8 mouse cellular contexts compared by ENCODE assay signal in the genomic region with DNA sequence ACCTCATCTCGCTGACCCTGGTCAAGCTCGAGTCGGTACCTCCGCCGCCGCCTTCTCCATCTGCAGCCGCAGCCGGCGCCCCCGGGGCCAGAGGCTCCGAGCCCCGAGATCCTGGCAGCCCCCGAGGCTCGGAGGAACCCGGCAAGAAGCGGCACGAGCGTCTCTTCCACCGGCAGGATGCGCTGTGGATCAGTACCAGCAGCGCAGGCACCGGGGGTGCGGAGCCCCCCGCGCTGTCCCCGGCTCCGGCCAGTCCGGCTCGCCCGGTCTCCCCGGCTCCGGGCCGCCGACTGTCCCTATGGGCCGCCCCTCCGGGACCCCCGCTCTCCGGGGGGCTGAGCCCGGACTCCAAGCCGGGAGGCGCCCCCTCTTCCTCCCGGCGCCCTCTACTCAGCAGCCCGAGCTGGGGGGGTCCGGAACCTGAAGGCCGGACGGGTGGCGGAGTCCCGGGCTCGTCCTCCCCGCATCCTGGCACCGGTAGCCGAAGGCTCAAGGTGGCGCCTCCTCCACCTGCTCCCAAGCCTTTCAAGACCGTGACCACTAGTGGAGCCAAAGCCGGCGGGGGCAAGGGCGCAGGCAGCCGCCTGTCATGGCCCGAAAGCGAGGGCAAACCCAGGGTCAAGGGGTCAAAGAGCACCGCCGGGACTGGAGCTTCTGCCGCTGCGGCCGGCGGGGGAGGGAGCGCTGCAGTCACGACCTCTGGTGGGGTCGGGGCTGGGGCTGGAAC. TPM values are rescaled to one million over a fixed set of nuclear protein-coding genes. Genes with fewer than 3 reads are reported as not detected.
DNase-seq lines count a peak whose midpoint lies in the region; ATAC-seq and TF ChIP-seq lines count a peak whose summit lies in the region.

No protein-coding gene starts in this region.

- TF ChIP-seq EP300 in ES-Bruce4 (IDR thresholded peaks at IDR 0.05; ENCODE audit: insufficient read depth, low read depth, low read length), result no peak

- peak overlapping the region; percentile 42 for H3K9ac ChIP-seq in ES-Bruce4 (ENCODE audit: low read depth, poor library complexity, severe bottlenecking)
- peak overlapping the region; percentile 70 for H3K9ac ChIP-seq in forebrain, embryonic 11.5 days (ENCODE audit: low read length)
- H3K9ac ChIP-seq in limb, embryonic 11.5 days (ENCODE audit: low read length), result peak overlapping the region; percentile 43
- H3K9ac ChIP-seq in neural tube, embryonic 15.5 days (replicated peaks), result peak overlapping the region; percentile 95

- no peak overlapping the region for H3K27ac ChIP-seq in ES-Bruce4 (ENCODE audit: insufficient read depth, low read length)
- no peak overlapping the region for H3K27ac ChIP-seq in forebrain, embryonic 11.5 days (ENCODE audit: low read depth, low read length)
- no peak overlapping the region for H3K27ac ChIP-seq in limb, embryonic 11.5 days (replicated peaks; ENCODE audit: low read depth, low read length)
- H3K27ac ChIP-seq in neural tube, embryonic 15.5 days (replicated peaks), result peak overlapping the region; percentile 91
- no peak overlapping the region for H3K27ac ChIP-seq in thymus, adult 2 months (ENCODE audit: control insufficient read depth, insufficient read depth, low read length)

- H3K4me2 ChIP-seq in forebrain, embryonic 11.5 days (ENCODE audit: low read depth, low read length, severe bottlenecking), result peak overlapping the region; percentile 100
- H3K4me2 ChIP-seq in limb, embryonic 11.5 days (ENCODE audit: low read depth, severe bottlenecking), result peak overlapping the region; percentile 92
- peak overlapping the region; percentile 93 for H3K4me2 ChIP-seq in neural tube, embryonic 15.5 days

- no peak for TF ChIP-seq POLR2A in ES-Bruce4 (IDR thresholded peaks at IDR 0.05; ENCODE audit: insufficient read depth, low read length)
- TF ChIP-seq POLR2A in thymus, adult 2 months (IDR thresholded peaks at IDR 0.05; ENCODE audit: control insufficient read depth, extremely low read depth, insufficient read depth, low read length, poor library complexity), result no peak

- 0 out of 2 replicates have a peak, but pooled peaks have one; percentile 14 for ATAC-seq in forebrain, embryonic 11.5 days (replicated peaks; ENCODE audit: low FRiP score)
- ATAC-seq in limb, embryonic 11.5 days (ENCODE audit: insufficient number of reproducible peaks, low FRiP score, low TSS enrichment, low read depth), result no peak
- ATAC-seq in neural tube, embryonic 15.5 days (ENCODE audit: low FRiP score), result peak; percentile 10

- H3K27me3 ChIP-seq in ES-Bruce4 (ENCODE audit: control insufficient read depth, insufficient read depth, low read length, poor library complexity, severe bottlenecking), result peaks cover 15% of the 10 kb centered on the region
- H3K27me3 ChIP-seq in forebrain, embryonic 11.5 days (ENCODE audit: control insufficient read depth, insufficient read depth, low read length), result peaks cover 50% of the 10 kb centered on the region
- peaks cover 79% of the 10 kb centered on the region for H3K27me3 ChIP-seq in limb, embryonic 11.5 days (ENCODE audit: control insufficient read depth, insufficient read depth, low read length)
- peaks cover 11% of the 10 kb centered on the region for H3K27me3 ChIP-seq in neural tube, embryonic 15.5 days (replicated peaks)
- H3K27me3 ChIP-seq in thymus, adult 2 months (ENCODE audit: control insufficient read depth, insufficient read depth, low read length), result no peaks in the 10 kb centered on the region

- TF ChIP-seq CTCF in ES-Bruce4 (IDR thresholded peaks at IDR 0.05; ENCODE audit: low read depth, low read length), result no peak
- no peak for TF ChIP-seq CTCF in thymus, adult 2 months (IDR thresholded peaks at IDR 0.05; ENCODE audit: borderline replicate concordance, control insufficient read depth, extremely low read depth, insufficient read depth, low read length, poor library complexity)

- no peaks in the 10 kb centered on the region for H3K9me3 ChIP-seq in ES-Bruce4 (replicated peaks; ENCODE audit: control insufficient read depth, insufficient read depth, low read length, poor library complexity, severe bottlenecking)
- H3K9me3 ChIP-seq in forebrain, embryonic 11.5 days (ENCODE audit: control insufficient read depth, low read length), result no peaks in the 10 kb centered on the region
- 0 out of 2 replicates have a peak, but pooled peaks cover 3% of the 10 kb centered on the region for H3K9me3 ChIP-seq in limb, embryonic 11.5 days (ENCODE audit: control insufficient read depth, low read length)
- H3K9me3 ChIP-seq in neural tube, embryonic 15.5 days (replicated peaks), result no peaks in the 10 kb centered on the region

- DNase-seq in cerebellum, adult 11-12 months, result peak; percentile 80
- no peak for DNase-seq in cerebellum, postnatal 4 days (ENCODE audit: low spot score in 2 of 2)
- DNase-seq in forebrain, embryonic 11.5 days (ENCODE audit: low spot score), result peak; percentile 77
- DNase-seq in limb, embryonic 11.5 days (ENCODE audit: low spot score), result peak; percentile 48
- no peak for DNase-seq in thymus, adult 18-20 months
- DNase-seq in thymus, adult 2 months, result no peak

- H3K4me1 ChIP-seq in ES-Bruce4 (ENCODE audit: control insufficient read depth, insufficient read depth, low read length), result no peaks in the 10 kb centered on the region
- H3K4me1 ChIP-seq in forebrain, embryonic 11.5 days (replicated peaks; ENCODE audit: control insufficient read depth, insufficient read depth, low read length), result peaks cover 27% of the 10 kb centered on the region; the same call in 1 of the 2 replicates
- peaks cover 26% of the 10 kb centered on the region for H3K4me1 ChIP-seq in limb, embryonic 11.5 days (ENCODE audit: control insufficient read depth, insufficient read depth, low read length)
- peaks cover 55% of the 10 kb centered on the region for H3K4me1 ChIP-seq in neural tube, embryonic 15.5 days
- H3K4me1 ChIP-seq in thymus, adult 2 months (replicated peaks; ENCODE audit: control insufficient read depth, insufficient read depth, low read length), result peaks cover 22% of the 10 kb centered on the region

- H3K36me3 ChIP-seq in ES-Bruce4 (ENCODE audit: control insufficient read depth, insufficient read depth, low read length, poor library complexity, severe bottlenecking), result no peaks in the 10 kb centered on the region
- no peaks in the 10 kb centered on the region for H3K36me3 ChIP-seq in forebrain, embryonic 11.5 days (ENCODE audit: control insufficient read depth, insufficient read depth, low read length)
- H3K36me3 ChIP-seq in limb, embryonic 11.5 days (ENCODE audit: control insufficient read depth, insufficient read depth, low read length), result no peaks in the 10 kb centered on the region
- H3K36me3 ChIP-seq in neural tube, embryonic 15.5 days, result peaks cover 19% of the 10 kb centered on the region
- peaks cover 24% of the 10 kb centered on the region for H3K36me3 ChIP-seq in thymus, adult 2 months (ENCODE audit: control insufficient read depth, insufficient read depth, low read length)

- WGBS in forebrain, embryonic 11.5 days, result under 1% methylated on average over 57 of the region's 70 CpGs
- 1% methylated on average over 62 of the region's 70 CpGs for WGBS in limb, embryonic 11.5 days
- under 1% methylated on average over 52 of the region's 70 CpGs for WGBS in neural tube, embryonic 15.5 days
- WGBS in thymus, adult 2 months, result 92% methylated on average over 70 of the region's 70 CpGs

- H3K4me3 ChIP-seq in ES-Bruce4 (ENCODE audit: low read depth, low read length), result peak overlapping the region; percentile 47
- peak overlapping the region; percentile 65 for H3K4me3 ChIP-seq in forebrain, embryonic 11.5 days (ENCODE audit: low read depth, low read length)
- peak overlapping the region; percentile 43 for H3K4me3 ChIP-seq in limb, embryonic 11.5 days (ENCODE audit: low read depth, low read length)
- H3K4me3 ChIP-seq in neural tube, embryonic 15.5 days (replicated peaks), result peak overlapping the region; percentile 81
- H3K4me3 ChIP-seq in thymus, adult 2 months (ENCODE audit: control insufficient read depth, insufficient read depth, low read length), result no peak overlapping the region

RNA-seq across cellular contexts. Expression of gene Agap2, which starts 4.7 kb away (rescaled TPM):
- 0.72 and 0.85 TPM in 2 replicates for polyA plus RNA-seq in ES-Bruce4 (2011; ENCODE audit: insufficient read depth, insufficient read length, low read depth, missing spikeins)
- 0.47 and 0.64 TPM in 2 replicates for polyA plus RNA-seq in forebrain, embryonic 11.5 days (2014; fragmentation: Nextera tagmentation; extraction: Ambion mirVana)
- 0.05 and 0.06 TPM in 2 replicates for polyA plus RNA-seq in limb, embryonic 11.5 days (2014; fragmentation: Nextera tagmentation; extraction: Ambion mirVana)
- 4.6 and 5.3 TPM in 2 replicates for polyA plus RNA-seq in neural tube, embryonic 15.5 days (2015; fragmentation: Nextera tagmentation; extraction: Ambion mirVana)
- 123 and 149 TPM in 2 replicates for polyA plus RNA-seq in thymus, adult 2 months (2012; rRNA removed)

RNA-seq across cellular contexts. Expression of gene Tspan31, which starts 9.8 kb away (rescaled TPM):
- 71.0 and 75.9 TPM in 2 replicates for polyA plus RNA-seq in ES-Bruce4 (2011; ENCODE audit: insufficient read depth, insufficient read length, low read depth, missing spikeins)
- polyA plus RNA-seq in forebrain, embryonic 11.5 days (2014; fragmentation: Nextera tagmentation; extraction: Ambion mirVana), result 144 and 159 TPM in 2 replicates
- 123 and 134 TPM in 2 replicates for polyA plus RNA-seq in limb, embryonic 11.5 days (2014; fragmentation: Nextera tagmentation; extraction: Ambion mirVana)
- 108 and 123 TPM in 2 replicates for polyA plus RNA-seq in neural tube, embryonic 15.5 days (2015; fragmentation: Nextera tagmentation; extraction: Ambion mirVana)
- 39.5 and 45.2 TPM in 2 replicates for polyA plus RNA-seq in thymus, adult 2 months (2012; rRNA removed)

RNA-seq across cellular contexts. Expression of gene Cdk4, which starts 16.5 kb away (rescaled TPM):
- polyA plus RNA-seq in ES-Bruce4 (2011; ENCODE audit: insufficient read depth, insufficient read length, low read depth, missing spikeins), result 619 and 675 TPM in 2 replicates
- polyA plus RNA-seq in forebrain, embryonic 11.5 days (2014; fragmentation: Nextera tagmentation; extraction: Ambion mirVana), result 2,945 and 3,022 TPM in 2 replicates
- polyA plus RNA-seq in limb, embryonic 11.5 days (2014; fragmentation: Nextera tagmentation; extraction: Ambion mirVana), result 2,988 and 3,194 TPM in 2 replicates
- 551 and 796 TPM in 2 replicates for polyA plus RNA-seq in neural tube, embryonic 15.5 days (2015; fragmentation: Nextera tagmentation; extraction: Ambion mirVana)
- polyA plus RNA-seq in thymus, adult 2 months (2012; rRNA removed), result 375 and 384 TPM in 2 replicates

RNA-seq across cellular contexts. Expression of gene March9, which starts 19.8 kb away (rescaled TPM):
- polyA plus RNA-seq in ES-Bruce4 (2011; ENCODE audit: insufficient read depth, insufficient read length, low read depth, missing spikeins), result 8.8 and 9.5 TPM in 2 replicates
- 2.7 and 3.7 TPM in 2 replicates for polyA plus RNA-seq in forebrain, embryonic 11.5 days (2014; fragmentation: Nextera tagmentation; extraction: Ambion mirVana)
- 1.2 and 1.6 TPM in 2 replicates for polyA plus RNA-seq in limb, embryonic 11.5 days (2014; fragmentation: Nextera tagmentation; extraction: Ambion mirVana)
- polyA plus RNA-seq in neural tube, embryonic 15.5 days (2015; fragmentation: Nextera tagmentation; extraction: Ambion mirVana), result 5.9 and 7.4 TPM in 2 replicates
- 4.4 and 5.4 TPM in 2 replicates for polyA plus RNA-seq in thymus, adult 2 months (2012; rRNA removed)

RNA-seq across cellular contexts. Expression of gene Cyp27b1, which starts 31.8 kb away (rescaled TPM):
- 0.42 TPM in 1 of 2 replicates, not detected in the other for polyA plus RNA-seq in ES-Bruce4 (2011; ENCODE audit: insufficient read depth, insufficient read length, low read depth, missing spikeins)
- polyA plus RNA-seq in forebrain, embryonic 11.5 days (2014; fragmentation: Nextera tagmentation; extraction: Ambion mirVana), result 0.23 TPM in 1 of 2 replicates, not detected in the other
- polyA plus RNA-seq in limb, embryonic 11.5 days (2014; fragmentation: Nextera tagmentation; extraction: Ambion mirVana), result not detected in 2 replicates
- polyA plus RNA-seq in neural tube, embryonic 15.5 days (2015; fragmentation: Nextera tagmentation; extraction: Ambion mirVana), result 0.11 and 0.14 TPM in 2 replicates
- polyA plus RNA-seq in thymus, adult 2 months (2012; rRNA removed), result 0.32 and 0.38 TPM in 2 replicates

Comparison
In these comparisons a context has a peak if more than half of its experiments do, and no peak if none do; other contexts are left out.
1. DNase-seq: peak in cerebellum, adult 11-12 months (single experiment), forebrain, embryonic 11.5 days (single experiment) and limb, embryonic 11.5 days (single experiment); none in cerebellum, postnatal 4 days (0 of 2), thymus, adult 18-20 months (0 of 2) and thymus, adult 2 months (single experiment).
2. H3K9ac ChIP-seq: peak in every context shown above with its lines; median percentile 95 in neural tube, embryonic 15.5 days; 70 in forebrain, embryonic 11.5 days; 43 in limb, embryonic 11.5 days; 42 in ES-Bruce4.
3. RNA of gene Agap2, which starts 4.7 kb away (polyA plus RNA-seq): 123 to 149 TPM in thymus, adult 2 months; 4.6 to 5.3 TPM in neural tube, embryonic 15.5 days, 0.72 to 0.85 TPM in ES-Bruce4, 0.47 to 0.64 TPM in forebrain, embryonic 11.5 days and 0.05 to 0.06 TPM in limb, embryonic 11.5 days; every median in the first group is over 10 times any median in the second.
4. Peak in every context shown above with its lines, with median percentiles within 50 percentile points of each other: H3K4me2 ChIP-seq.